Comparison of ENCODE assay signal across 8 mouse cellular contexts in the genomic region with DNA sequence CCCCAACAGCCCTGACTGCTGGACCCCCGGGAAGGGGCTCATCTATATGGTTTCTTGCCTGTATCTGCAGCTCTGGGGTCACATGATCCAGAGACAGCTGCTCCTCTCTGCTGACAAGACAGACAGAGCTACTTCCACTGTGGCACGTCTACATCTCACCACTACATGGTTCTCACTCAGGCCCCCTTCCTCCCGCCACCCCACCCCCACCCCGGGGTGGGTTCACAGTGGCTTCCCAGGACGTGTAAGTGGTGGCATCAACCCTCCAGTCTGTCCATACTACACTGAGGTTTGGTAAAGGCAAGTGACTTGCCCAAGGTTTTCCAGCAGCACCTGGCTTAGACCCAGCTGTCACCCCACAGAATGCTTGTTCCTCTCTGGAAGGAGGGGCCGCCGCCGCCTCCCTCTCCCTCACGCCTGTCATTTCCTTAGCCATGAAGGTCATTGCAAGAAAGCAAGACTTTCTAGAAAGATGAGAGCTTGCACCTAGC. TPM values are rescaled to one million over a fixed set of nuclear protein-coding genes. Genes with fewer than 3 reads are reported as not detected.
DNase-seq lines count a peak whose midpoint lies in the region; ATAC-seq lines count a peak whose summit lies in the region.

No protein-coding gene starts in this region.

- no peak for ATAC-seq in cerebellum, adult (ENCODE audit: insufficient number of reproducible peaks, low FRiP score, low TSS enrichment)
- no peak for ATAC-seq in limb, embryonic 11.5 days (ENCODE audit: insufficient number of reproducible peaks, low FRiP score, low TSS enrichment, low read depth)
- ATAC-seq in stomach, embryonic 16.5 days (ENCODE audit: insufficient read depth, low FRiP score) = no peak

- 57% methylated on average over 9 of the region's 9 CpGs for WGBS in limb, embryonic 11.5 days
- WGBS in stomach, embryonic 16.5 days = 54% methylated on average over 9 of the region's 9 CpGs

- H3K9ac ChIP-seq in limb, embryonic 11.5 days (ENCODE audit: low read length) = peak overlapping the region; percentile 85; the same call in 1 of the 2 replicates
- peak overlapping the region; percentile 84; the same call in 1 of the 2 replicates for H3K9ac ChIP-seq in stomach, embryonic 16.5 days (ENCODE audit: low read length)

- H3K4me3 ChIP-seq in limb, embryonic 11.5 days (ENCODE audit: low read depth, low read length) = peak overlapping the region; percentile 86
- H3K4me3 ChIP-seq in stomach, embryonic 16.5 days (replicated peaks; ENCODE audit: low read length) = peak overlapping the region; percentile 72

- no peaks in the 10 kb centered on the region for H3K9me3 ChIP-seq in limb, embryonic 11.5 days (ENCODE audit: control insufficient read depth, low read length)
- H3K9me3 ChIP-seq in stomach, embryonic 16.5 days (replicated peaks; ENCODE audit: control insufficient read depth, low read length) = no peaks in the 10 kb centered on the region

- H3K4me2 ChIP-seq in limb, embryonic 11.5 days (ENCODE audit: low read depth, severe bottlenecking) = peak overlapping the region; percentile 53
- peak overlapping the region; percentile 93 for H3K4me2 ChIP-seq in stomach, embryonic 16.5 days (ENCODE audit: low read depth, low read length)

- DNase-seq in cerebellum, adult 11 months = peak; percentile 69
- DNase-seq in right cerebral cortex, adult 18-20 months = peak; percentile 69
- no peak for DNase-seq in right cerebral cortex, postnatal 4 days
- DNase-seq in limb, embryonic 11.5 days (ENCODE audit: low spot score) = no peak
- no peak for DNase-seq in gastrocnemius, postnatal 25 days
- no peak for DNase-seq in adrenal gland, postnatal 36 days

- no peaks in the 10 kb centered on the region for H3K36me3 ChIP-seq in limb, embryonic 11.5 days (ENCODE audit: control insufficient read depth, insufficient read depth, low read length)
- no peaks in the 10 kb centered on the region for H3K36me3 ChIP-seq in stomach, embryonic 16.5 days (ENCODE audit: control insufficient read depth, insufficient read depth, low read length)

- H3K4me1 ChIP-seq in limb, embryonic 11.5 days (ENCODE audit: control insufficient read depth, insufficient read depth, low read length) = peaks cover 13% of the 10 kb centered on the region
- H3K4me1 ChIP-seq in stomach, embryonic 16.5 days (ENCODE audit: control insufficient read depth, insufficient read depth, low read length) = peaks cover 11% of the 10 kb centered on the region

- no peaks in the 10 kb centered on the region for H3K27me3 ChIP-seq in limb, embryonic 11.5 days (ENCODE audit: control insufficient read depth, insufficient read depth, low read length)
- H3K27me3 ChIP-seq in stomach, embryonic 16.5 days (ENCODE audit: control insufficient read depth, insufficient read depth, low read length) = no peaks in the 10 kb centered on the region

- no peak overlapping the region; the same call in 1 of the 2 replicates for H3K27ac ChIP-seq in limb, embryonic 11.5 days (replicated peaks; ENCODE audit: low read depth, low read length)
- 0 out of 2 replicates have a peak overlapping the region, but pooled peaks have one; percentile 10 for H3K27ac ChIP-seq in stomach, embryonic 16.5 days (ENCODE audit: low read length)

RNA-seq across cellular contexts. Expression of a gene that starts 0.6 kb away (rescaled TPM):
- 52.2 and 67.8 TPM in 2 replicates for polyA plus RNA-seq in limb, embryonic 11.5 days (2014; fragmentation: Nextera tagmentation; extraction: Ambion mirVana)
- polyA plus RNA-seq in stomach, embryonic 16.5 days (2015; fragmentation: Nextera tagmentation; extraction: Ambion mirVana) = 41.9 and 45.4 TPM in 2 replicates
- total RNA-seq in gastrocnemius, postnatal 25 days (2021) = 10 to 100 TPM; 25.1 to 27.7 TPM
- 10 to 100 TPM; 59.8 to 66.2 TPM for total RNA-seq in adrenal gland, postnatal 36 days (2021)

RNA-seq across cellular contexts. Expression of a gene that starts 1.6 kb away (rescaled TPM):
- 36.1 and 39.9 TPM in 2 replicates for polyA plus RNA-seq in limb, embryonic 11.5 days (2014; fragmentation: Nextera tagmentation; extraction: Ambion mirVana)
- polyA plus RNA-seq in stomach, embryonic 16.5 days (2015; fragmentation: Nextera tagmentation; extraction: Ambion mirVana) = 8.1 and 8.2 TPM in 2 replicates
- total RNA-seq in gastrocnemius, postnatal 25 days (2021) = 1 to 10 TPM; 6.0 to 8.7 TPM
- total RNA-seq in adrenal gland, postnatal 36 days (2021) = 10 to 100 TPM; 14.8 to 20.3 TPM

RNA-seq across cellular contexts. Expression of a gene that starts 30.2 kb away (rescaled TPM):
- polyA plus RNA-seq in limb, embryonic 11.5 days (2014; fragmentation: Nextera tagmentation; extraction: Ambion mirVana) = 39.4 and 44.4 TPM in 2 replicates
- polyA plus RNA-seq in stomach, embryonic 16.5 days (2015; fragmentation: Nextera tagmentation; extraction: Ambion mirVana) = 41.5 and 41.9 TPM in 2 replicates
- 10 to 100 TPM; 35.2 to 39.7 TPM for total RNA-seq in gastrocnemius, postnatal 25 days (2021)
- total RNA-seq in adrenal gland, postnatal 36 days (2021) = 100 to 1,000 TPM; 175 to 184 TPM

RNA-seq across cellular contexts. Expression of a gene that starts 36.5 kb away (rescaled TPM):
- 0.35 TPM in 1 of 2 replicates, not detected in the other for polyA plus RNA-seq in limb, embryonic 11.5 days (2014; fragmentation: Nextera tagmentation; extraction: Ambion mirVana)
- 21.1 and 23.6 TPM in 2 replicates for polyA plus RNA-seq in stomach, embryonic 16.5 days (2015; fragmentation: Nextera tagmentation; extraction: Ambion mirVana)
- total RNA-seq in gastrocnemius, postnatal 25 days (2021) = 1 to 10 TPM; 1.4 to 2.1 TPM
- total RNA-seq in adrenal gland, postnatal 36 days (2021) = 1 to 10 TPM; 1.1 to 3.9 TPM

RNA-seq across cellular contexts. Expression of a gene that starts 44.2 kb away (rescaled TPM):
- polyA plus RNA-seq in limb, embryonic 11.5 days (2014; fragmentation: Nextera tagmentation; extraction: Ambion mirVana) = 29.0 and 32.3 TPM in 2 replicates
- polyA plus RNA-seq in stomach, embryonic 16.5 days (2015; fragmentation: Nextera tagmentation; extraction: Ambion mirVana) = 23.7 and 26.7 TPM in 2 replicates
- total RNA-seq in gastrocnemius, postnatal 25 days (2021) = 10 to 100 TPM; 42.2 to 49.3 TPM
- 10 to 100 TPM; 58.2 to 58.7 TPM for total RNA-seq in adrenal gland, postnatal 36 days (2021)

Comparison
In these comparisons a context has a peak if more than half of its experiments do, and no peak if none do; other contexts are left out.
1. DNase-seq: peak in cerebellum, adult 11 months (single experiment) and right cerebral cortex, adult 18-20 months (single experiment); none in right cerebral cortex, postnatal 4 days (single experiment), limb, embryonic 11.5 days (single experiment), gastrocnemius, postnatal 25 days (single experiment) and adrenal gland, postnatal 36 days (0 of 2).
2. RNA of a gene that starts 30.2 kb away (total RNA-seq): 175 to 184 TPM in adrenal gland, postnatal 36 days; 35.2 to 39.7 TPM in gastrocnemius, postnatal 25 days; every median in the first group is over 4 times any median in the second.